Mouse (Mus musculus): ENCODE data around the gene Gm5726. TPM values are rescaled to one million over a fixed set of nuclear protein-coding genes. Genes with fewer than 3 reads are reported as not detected.

Gm5726 gene
- not detected in 2 replicates for polyA plus RNA-seq (2012; ENCODE audit: low replicate concordance)

GRCm38 (mm10) chr7:20545657-20546056, at the start of gene Gm5726:
Gm5726 (minus strand) TSS chr7:20545757.

DNA sequence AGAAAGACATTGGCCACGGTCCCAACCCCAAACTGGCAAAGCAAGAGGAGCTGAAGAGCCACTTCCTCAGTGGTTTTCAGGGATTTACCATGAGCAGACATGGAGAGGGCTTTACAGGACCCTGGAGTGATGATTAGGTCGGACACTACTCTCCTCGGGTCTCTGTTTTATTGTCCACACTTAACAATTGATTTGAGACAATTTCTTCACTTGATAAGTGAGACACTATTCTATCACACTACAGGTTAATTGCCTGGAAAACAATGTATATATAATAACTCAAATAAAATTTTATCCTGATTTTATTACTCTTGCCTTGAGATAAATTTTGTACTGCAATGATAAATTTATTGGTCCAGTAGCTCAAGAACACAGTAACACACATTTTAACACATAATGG, 30.6 kb upstream of the Gm5726 start, which contains the start of gene Gm4141:
Gene Gm4141, minus strand, starts transcription at position 101 of the 400 bp plus-strand sequence.

GRCm38 (mm10) chr7:20533537-20533936, 12.0 kb downstream of the Gm5726 start, which contains the start of gene Vmn1r104:
Vmn1r104 (plus strand) TSS chr7:20533837.

DNA sequence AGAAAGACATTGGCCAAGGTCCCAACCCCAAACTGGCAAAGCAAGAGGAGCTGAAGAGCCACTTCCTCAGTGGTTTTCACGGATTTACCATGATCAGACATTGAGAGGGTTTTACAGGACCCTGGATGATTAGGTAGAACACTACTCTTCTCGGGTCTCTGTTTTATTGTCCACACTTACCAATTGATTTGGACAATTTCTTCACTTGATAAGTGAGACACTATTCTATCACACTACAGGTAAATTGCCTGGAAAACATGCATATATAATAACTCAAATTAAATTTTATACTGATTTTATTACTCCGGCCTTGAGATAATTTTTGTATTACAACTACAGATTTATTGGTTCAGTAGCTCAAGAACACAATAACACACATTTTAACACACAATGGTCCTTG, 35.1 kb downstream of the Gm5726 start, which contains the start of gene Vmn1r103:
Gene Vmn1r103, minus strand, starts transcription at position 101 of the 400 bp plus-strand sequence.

Other genes starting within 250 kb of the Gm5726 start
- gene Gm4133, start 211.7 kb downstream of the Gm5726 start, polyA plus RNA-seq (2012; ENCODE audit: low replicate concordance) = not detected in 2 replicates
- not detected in 2 replicates for gene Gm5728, start 170.3 kb downstream of the Gm5726 start, polyA plus RNA-seq (2012; ENCODE audit: low replicate concordance)
- not detected in 2 replicates for gene Vmn1r100, start 127.8 kb downstream of the Gm5726 start, polyA plus RNA-seq (2012; ENCODE audit: low replicate concordance)
- not detected in 2 replicates for gene Vmn1r101, start 103.2 kb downstream of the Gm5726 start, polyA plus RNA-seq (2012; ENCODE audit: low replicate concordance)
- gene Gm10670, start 70.8 kb downstream of the Gm5726 start, polyA plus RNA-seq (2012; ENCODE audit: low replicate concordance) = not detected in 2 replicates
- gene Vmn1r103, start 35.2 kb downstream of the Gm5726 start, polyA plus RNA-seq (2012; ENCODE audit: low replicate concordance) = not detected in 2 replicates
- not detected in 2 replicates for gene Vmn1r104, start 11.9 kb downstream of the Gm5726 start, polyA plus RNA-seq (2012; ENCODE audit: low replicate concordance)
- not detected in 2 replicates for gene Gm4141, start 30.5 kb upstream of the Gm5726 start, polyA plus RNA-seq (2012; ENCODE audit: low replicate concordance)
- not detected in 2 replicates for gene Gm4513, start 53.3 kb upstream of the Gm5726 start, polyA plus RNA-seq (2012; ENCODE audit: low replicate concordance)
- not detected in 2 replicates for gene Vmn1r107, start 123.2 kb upstream of the Gm5726 start, polyA plus RNA-seq (2012; ENCODE audit: low replicate concordance)
- not detected in 2 replicates for gene Vmn1r111, start 157.5 kb upstream of the Gm5726 start, polyA plus RNA-seq (2012; ENCODE audit: low replicate concordance)
- not detected in 2 replicates for gene Gm10668, start 184.9 kb upstream of the Gm5726 start, polyA plus RNA-seq (2012; ENCODE audit: low replicate concordance)
- gene Vmn1r112, start 225.4 kb upstream of the Gm5726 start, polyA plus RNA-seq (2012; ENCODE audit: low replicate concordance) = not detected in 2 replicates
- not detected in 2 replicates for gene Vmn1r113, start 241.5 kb upstream of the Gm5726 start, polyA plus RNA-seq (2012; ENCODE audit: low replicate concordance)

Data from hematopoietic multipotent progenitor cell, adult 10-12 weeks (in vitro differentiated cells).